Mouse (Mus musculus) heart, adult 2 months (tissue): ENCODE data around the gene Afg3l1.

Experiments
- CTCF ChIP-seq: fragments of 200-600 bp; IDR thresholded peaks from 2 replicates; pipeline ENCODE4 v1.8.1; 2022; ENCODE audit warnings: antibody characterized with exemption, mild to moderate bottlenecking, moderate library complexity
- POLR2A ChIP-seq: fragments of 200-500 bp; IDR thresholded peaks from 2 replicates; pipeline ENCODE4 v1.6.1; 2011; ENCODE audit warnings: mild to moderate bottlenecking, low read depth, low read length, control low read depth; ENCODE audit not compliant: insufficient read depth

GRCm38 (mm10) chr8:123514136-123514535, 36.4 kb downstream of the Afg3l1 start:
- TF ChIP-seq CTCF (no peak), POLR2A (no peak)
